Mouse (Mus musculus) heart, embryonic 11.5 days (tissue): ENCODE data around the gene Psap. TPM values are rescaled to one million over a fixed set of nuclear protein-coding genes. Genes with fewer than 3 reads are reported as not detected.

Source experiments
- ATAC-seq: fragments of 200-750 bp; cut with Nextera tagmentation; replicated peaks from 2 replicates; pipeline ENCODE4 v1.8.0; 2017; ENCODE audit warnings: moderate library complexity; ENCODE audit not compliant: insufficient number of reproducible peaks, low FRiP score, low TSS enrichment
- H3K27ac ChIP-seq: fragments of 300-500 bp; sonication (generic); 2 replicates; pipeline ENCODE4 v1.5.1; 2014; ENCODE audit warnings: mild to moderate bottlenecking, low read depth, low read length
- H3K27me3 ChIP-seq: fragments of 300-500 bp; sonication (generic); 2 replicates; pipeline ENCODE4 v1.6.1; 2014; ENCODE audit warnings: mild to moderate bottlenecking, low read length, mixed read lengths; ENCODE audit not compliant: control insufficient read depth, insufficient read depth
- H3K36me3 ChIP-seq: fragments of 300-500 bp; sonication (generic); 2 replicates; pipeline ENCODE4 v1.6.1; 2014; ENCODE audit warnings: mild to moderate bottlenecking, low read length, moderate library complexity, mixed read lengths; ENCODE audit not compliant: control insufficient read depth, insufficient read depth
- H3K4me1 ChIP-seq: fragments of 300-500 bp; sonication (generic); 2 replicates; pipeline ENCODE4 v1.6.1; 2014; ENCODE audit warnings: low read length; ENCODE audit not compliant: control insufficient read depth, insufficient read depth
- H3K4me2 ChIP-seq: fragments of 300-500 bp; sonication (generic); 2 replicates; pipeline ENCODE4 v1.6.1; 2014; ENCODE audit warnings: mild to moderate bottlenecking, moderate library complexity
- H3K4me3 ChIP-seq: fragments of 300-500 bp; sonication (generic); 2 replicates; pipeline ENCODE4 v1.5.1; 2014; ENCODE audit warnings: low read depth, low read length
- H3K9ac ChIP-seq: fragments of 300-500 bp; sonication (generic); 2 replicates; pipeline ENCODE4 v1.6.1; 2014; ENCODE audit warnings: mild to moderate bottlenecking, low read depth, low read length, moderate library complexity
- H3K9me3 ChIP-seq: fragments of 300-500 bp; sonication (generic); replicated peaks from 2 replicates; pipeline ENCODE4 v1.6.1; 2016; ENCODE audit warnings: low read length; ENCODE audit not compliant: control insufficient read depth
- WGBS: fragments of 180-500 bp; shearing (Covaris S2); extraction: QIAGEN DNeasy Blood & Tissue Kit; methylation state at CpG from one replicate; pipeline ENCODE4 v1.1.7; 2014; ENCODE audit not compliant: insufficient replicate concordance; 5-methylcytosine and 5-hydroxymethylcytosine counted together
- polyA plus RNA-seq: library from polyadenylated mRNA; unstranded; fragments of >200 nt; fragmentation: Nextera tagmentation; extraction: Ambion mirVana; gene quantifications from 2 replicates; pipeline ENCODE4 v1.2.1, GENCODE M21; 2014

Psap gene
- polyA plus RNA-seq, 1 experiment from 2014 or later: 68.5 TPM

GRCm38 (mm10) chr10:60280353-60280752 is 2.9 kb downstream of the Psap start:
- Histone ChIP-seq H3K27ac (no peak overlapping the region), H3K4me2 (no peak overlapping the region)
- WGBS: 94% methylated on average over 6 of the region's 6 CpGs

GRCm38 (mm10) chr10:60281571-60282050 is 4.2 kb downstream of the Psap start:
- no peak for ATAC-seq
- Histone ChIP-seq H3K27me3 (no peaks in the 10 kb centered on the region), H3K4me2 (no peak overlapping the region), H3K27ac (no peak overlapping the region), H3K4me1 (peaks cover 42% of the 10 kb centered on the region), H3K9ac (no peak overlapping the region), H3K36me3 (no peaks in the 10 kb centered on the region), H3K4me3 (no peak overlapping the region), H3K9me3 (no peaks in the 10 kb centered on the region)
- 87% methylated on average over 9 of the region's 9 CpGs for WGBS

More at GRCm38 (mm10) chr10:60280353-60280752, 2.9 kb downstream of the Psap start:
- ATAC-seq: no peak
- no peak overlapping the region for H3K4me3 ChIP-seq
- no peaks in the 10 kb centered on the region for H3K36me3 ChIP-seq
- no peak overlapping the region for H3K9ac ChIP-seq
- H3K4me1 ChIP-seq: peaks cover 32% of the 10 kb centered on the region
- no peaks in the 10 kb centered on the region for H3K9me3 ChIP-seq
- no peaks in the 10 kb centered on the region for H3K27me3 ChIP-seq

GRCm38 (mm10) chr10:60282116-60283014 is 4.9 kb downstream of the Psap start:
- WGBS: 84% methylated on average over 10 of the region's 10 CpGs
- ATAC-seq: no peak
- H3K4me2 ChIP-seq: no peak overlapping the region
- H3K27me3 ChIP-seq: no peaks in the 10 kb centered on the region
- H3K4me3 ChIP-seq: no peak overlapping the region
- no peaks in the 10 kb centered on the region for H3K9me3 ChIP-seq
- no peak overlapping the region for H3K27ac ChIP-seq
- H3K9ac ChIP-seq: no peak overlapping the region
- no peaks in the 10 kb centered on the region for H3K36me3 ChIP-seq
- peaks cover 42% of the 10 kb centered on the region for H3K4me1 ChIP-seq

- WGBS: 86% methylated on average over 6 of the region's 6 CpGs
- Histone ChIP-seq H3K27me3 (no peaks in the 10 kb centered on the region), H3K27ac (no peak overlapping the region), H3K9me3 (no peaks in the 10 kb centered on the region), H3K4me2 (no peak overlapping the region), H3K4me1 (peaks cover 38% of the 10 kb centered on the region), H3K36me3 (no peaks in the 10 kb centered on the region), H3K4me3 (no peak overlapping the region), H3K9ac (no peak overlapping the region)
- ATAC-seq: no peak
Measured at GRCm38 (mm10) chr10:60284248-60284647, 6.8 kb downstream of the Psap start.

- 54% methylated on average over 8 of the region's 8 CpGs for WGBS
- H3K9ac ChIP-seq: no peak overlapping the region
- no peaks in the 10 kb centered on the region for H3K27me3 ChIP-seq
Measured at GRCm38 (mm10) chr10:60284676-60285111, 7.3 kb downstream of the Psap start.

GRCm38 (mm10) chr10:60285183-60285582 is 7.8 kb downstream of the Psap start:
- Histone ChIP-seq H3K27ac (no peak overlapping the region), H3K27me3 (no peaks in the 10 kb centered on the region), H3K4me2 (peak overlapping the region; percentile 31), H3K36me3 (no peaks in the 10 kb centered on the region), H3K4me1 (peaks cover 40% of the 10 kb centered on the region), H3K9ac (no peak overlapping the region; the same call in 1 of the 2 replicates), H3K4me3 (no peak overlapping the region), H3K9me3 (no peaks in the 10 kb centered on the region)
- 72% methylated on average over 8 of the region's 8 CpGs for WGBS
- ATAC-seq: no peak

More at GRCm38 (mm10) chr10:60284676-60285111, 7.3 kb downstream of the Psap start:
- no peak overlapping the region for H3K4me3 ChIP-seq
- H3K4me1 ChIP-seq: peaks cover 39% of the 10 kb centered on the region
- no peaks in the 10 kb centered on the region for H3K36me3 ChIP-seq
- no peak overlapping the region for H3K27ac ChIP-seq
- ATAC-seq: no peak
- H3K9me3 ChIP-seq: no peaks in the 10 kb centered on the region
- H3K4me2 ChIP-seq: no peak overlapping the region

DNA sequence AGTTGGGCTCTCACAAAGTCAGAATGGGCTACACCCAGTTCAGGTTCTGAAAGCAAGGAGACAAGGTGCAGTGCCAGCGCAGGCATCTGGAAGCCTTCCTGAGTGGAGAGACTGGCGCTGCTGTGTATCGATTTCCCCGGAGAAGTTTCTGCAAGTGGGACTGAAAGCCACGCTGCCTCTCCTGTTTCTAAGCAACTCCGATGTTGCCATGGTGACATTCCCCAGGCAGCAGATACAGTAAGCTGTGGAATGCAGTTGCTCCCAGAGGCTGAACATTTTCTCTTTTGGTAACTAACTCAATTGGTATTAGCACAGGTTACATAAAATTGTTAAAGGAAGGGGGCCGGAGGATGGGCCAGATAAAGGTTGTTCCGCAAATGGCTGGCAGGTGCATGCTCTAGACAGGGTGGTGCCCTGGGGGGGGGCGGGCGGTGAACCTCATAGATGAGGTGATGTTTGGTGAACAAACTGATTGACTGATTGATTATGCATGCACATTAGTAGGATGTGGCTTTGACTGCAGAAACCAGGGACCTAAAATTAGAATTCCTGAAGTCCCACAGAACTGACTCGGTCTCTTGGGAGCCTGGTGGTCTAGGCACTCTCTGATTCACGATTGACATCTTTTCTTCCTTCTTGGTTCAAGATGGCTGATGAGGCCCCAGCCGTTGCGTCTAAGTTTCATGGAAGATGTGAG is 8.4 kb downstream of the Psap start:
- Histone ChIP-seq H3K27me3 (no peaks in the 10 kb centered on the region), H3K4me1 (peaks cover 47% of the 10 kb centered on the region), H3K4me2 (peak overlapping the region; percentile 31), H3K9me3 (no peaks in the 10 kb centered on the region), H3K9ac (no peak overlapping the region; the same call in 1 of the 2 replicates), H3K4me3 (no peak overlapping the region), H3K36me3 (no peaks in the 10 kb centered on the region), H3K27ac (no peak overlapping the region)
- ATAC-seq: no peak
- 56% methylated on average over 14 of the region's 14 CpGs for WGBS

- 91% methylated on average over 7 of the region's 7 CpGs for WGBS
- no peak overlapping the region for H3K4me2 ChIP-seq
- H3K36me3 ChIP-seq: no peaks in the 10 kb centered on the region
- no peaks in the 10 kb centered on the region for H3K27me3 ChIP-seq
- no peak overlapping the region for H3K27ac ChIP-seq
- H3K9me3 ChIP-seq: no peaks in the 10 kb centered on the region
- H3K4me1 ChIP-seq: peaks cover 53% of the 10 kb centered on the region
- no peak overlapping the region for H3K9ac ChIP-seq
- ATAC-seq: no peak
- no peak overlapping the region for H3K4me3 ChIP-seq
Measured at GRCm38 (mm10) chr10:60286546-60286945, 9.1 kb downstream of the Psap start.
